Mouse (Mus musculus) CD4-positive, CD25-positive, alpha-beta regulatory T cell, adult 4 months (primary cell): ENCODE measurements around the gene Creg2. TPM values are rescaled to one million over a fixed set of nuclear protein-coding genes. Genes with fewer than 3 reads are reported as not detected.
"Not testable (repeated sequence)": the region's sequence is repeated elsewhere in the genome, so short reads cannot be mapped to it uniquely, and the experiment has no call there.

Experiments
- ATAC-seq: one replicate; pipeline ENCODE4 v1.8.0; 2017
- polyA plus RNA-seq, 2 experiments: library from polyadenylated mRNA; unstranded; fragments of 100-300 nt; shearing (Covaris generic); gene quantifications; one replicate each; pipeline ENCODE4 v1.2.1; 2017

The Creg2 gene
- polyA plus RNA-seq, 2 experiments from 2014 or later, result not detected

- ATAC-seq, result no peak
These were observed 636 bp downstream of the Creg2 start for GRCm38 (mm10) chr1:39650435-39651240.

GRCm38 (mm10) chr1:39649691-39650434, 1.4 kb downstream of the Creg2 start:
- no peak for ATAC-seq

GRCm38 (mm10) chr1:39648584-39648983, 2.7 kb downstream of the Creg2 start:
- no peak for ATAC-seq

- ATAC-seq, result no peak
These were observed 5.1 kb downstream of the Creg2 start for GRCm38 (mm10) chr1:39645905-39646759.

GRCm38 (mm10) chr1:39644333-39644732, 6.9 kb downstream of the Creg2 start:
- ATAC-seq, result no peak

- no peak for ATAC-seq
These were observed 9.6 kb downstream of the Creg2 start for GRCm38 (mm10) chr1:39641667-39642066.

GRCm38 (mm10) chr1:39637139-39637538, 14.1 kb downstream of the Creg2 start:
- ATAC-seq, result no peak

- no peak for ATAC-seq
These were observed 14.6 kb downstream of the Creg2 start for GRCm38 (mm10) chr1:39636660-39637059.

GRCm38 (mm10) chr1:39636196-39636595, 15.1 kb downstream of the Creg2 start:
- no peak for ATAC-seq

GRCm38 (mm10) chr1:39628606-39629005, 22.7 kb downstream of the Creg2 start:
- no peak for ATAC-seq

- ATAC-seq, result no peak
These were observed 25.8 kb downstream of the Creg2 start for GRCm38 (mm10) chr1:39625491-39625890.

GRCm38 (mm10) chr1:39623729-39624128, 27.5 kb downstream of the Creg2 start:
- ATAC-seq, result no peak

- ATAC-seq, result no peak
These were observed 28.2 kb downstream of the Creg2 start for GRCm38 (mm10) chr1:39623106-39623505.

- no peak for ATAC-seq
These were observed 32.8 kb downstream of the Creg2 start for GRCm38 (mm10) chr1:39618524-39618923.

GRCm38 (mm10) chr1:39615526-39615925, 35.7 kb downstream of the Creg2 start:
- ATAC-seq, result no peak

GRCm38 (mm10) chr1:39614462-39615279, 36.6 kb downstream of the Creg2 start:
- no peak for ATAC-seq

- ATAC-seq, result no peak
These were observed 38.2 kb downstream of the Creg2 start for GRCm38 (mm10) chr1:39613061-39613460.

- no peak for ATAC-seq
These were observed 38.8 kb downstream of the Creg2 start for GRCm38 (mm10) chr1:39612491-39612890.

- ATAC-seq, result no peak
These were observed 42.7 kb downstream of the Creg2 start for GRCm38 (mm10) chr1:39608534-39608933.

GRCm38 (mm10) chr1:39602477-39602876, 48.8 kb downstream of the Creg2 start:
- no peak for ATAC-seq

- ATAC-seq, result no peak
These were observed 52.5 kb downstream of the Creg2 start for GRCm38 (mm10) chr1:39598726-39599125.

- ATAC-seq, result not testable (repeated sequence)
These were observed 54.1 kb downstream of the Creg2 start for GRCm38 (mm10) chr1:39597135-39597534.
